Mouse (Mus musculus): ENCODE measurements around the gene Gm49450.

GRCm38 (mm10) chr15:98927566-98927965 lies 25.8 kb downstream of the Gm49450 start:
- no peak for TF ChIP-seq CTCF (IDR thresholded peaks at IDR 0.05; ENCODE audit: extremely low read depth, insufficient read depth, low read length)
- no peak for TF ChIP-seq POLR2A (IDR thresholded peaks at IDR 0.05; ENCODE audit: extremely low read depth, insufficient read depth, low read length)
